Mouse (Mus musculus) megakaryocyte progenitor cell, adult 5-6 weeks (primary cell): ENCODE results near the gene Ptprn2. TPM values are rescaled to one million over a fixed set of nuclear protein-coding genes. Genes with fewer than 3 reads are reported as not detected.
A peak's percentile ranks its signal among the peaks of the same experiment; 100 is the strongest.

Experiments
- ATAC-seq: replicated peaks from 2 replicates; pipeline ENCODE4 v1.8.0; 2016; ENCODE audit warnings: mild to moderate bottlenecking, moderate TSS enrichment, inconsistent platforms; ENCODE audit not compliant: poor library complexity
- total RNA-seq, 2 experiments: library from RNA; stranded (forward) in 1 of 2; stranded (reverse) in 1 of 2; fragments of 157-497, 149-512 nt in 1 of 2; fragments of 200-1000 nt in 1 of 2; gene quantifications; 2 replicates each; pipeline versions ENCODE4 v1.2.3 to v1.2.4; 2015 to 2017

Gene Ptprn2
- total RNA-seq, 2 experiments from 2014 or later: not detected

DNA sequence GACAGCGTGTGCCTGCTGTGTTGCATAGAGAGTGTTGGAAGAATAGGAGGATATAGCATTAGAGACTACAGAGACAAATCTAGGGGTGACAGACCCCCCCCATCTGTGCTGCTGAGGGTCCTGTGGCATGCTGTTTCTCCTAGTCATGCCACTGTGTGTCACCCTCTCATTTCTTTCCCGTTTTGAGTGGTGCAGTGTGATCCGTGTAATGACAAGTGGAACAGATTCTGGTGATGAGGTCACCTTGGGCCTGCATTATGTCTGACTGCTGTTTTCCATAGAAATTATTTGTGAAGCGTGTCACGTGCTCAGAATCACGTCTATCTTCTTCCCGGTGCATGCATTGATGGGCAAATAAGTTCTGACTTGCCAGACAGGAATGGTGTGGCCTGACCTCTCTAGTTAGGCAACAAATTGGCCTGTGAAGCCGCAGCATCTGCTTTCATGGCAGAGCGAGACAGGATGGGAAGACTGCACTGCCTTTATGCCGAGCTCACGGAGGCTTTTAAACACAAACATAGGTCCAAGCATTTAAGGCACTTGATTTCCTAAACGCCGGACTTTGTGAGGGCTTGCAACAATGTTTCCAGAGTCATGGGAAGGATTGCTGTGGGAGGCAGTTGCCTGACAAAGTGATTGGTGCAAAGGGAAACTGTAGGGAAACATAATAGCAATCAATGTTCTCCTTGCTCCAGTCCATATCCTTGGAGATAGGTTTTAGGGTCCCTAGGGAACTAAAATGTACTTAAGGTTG lies 467.1 kb downstream of the Ptprn2 start:
- no peak for ATAC-seq

DNA sequence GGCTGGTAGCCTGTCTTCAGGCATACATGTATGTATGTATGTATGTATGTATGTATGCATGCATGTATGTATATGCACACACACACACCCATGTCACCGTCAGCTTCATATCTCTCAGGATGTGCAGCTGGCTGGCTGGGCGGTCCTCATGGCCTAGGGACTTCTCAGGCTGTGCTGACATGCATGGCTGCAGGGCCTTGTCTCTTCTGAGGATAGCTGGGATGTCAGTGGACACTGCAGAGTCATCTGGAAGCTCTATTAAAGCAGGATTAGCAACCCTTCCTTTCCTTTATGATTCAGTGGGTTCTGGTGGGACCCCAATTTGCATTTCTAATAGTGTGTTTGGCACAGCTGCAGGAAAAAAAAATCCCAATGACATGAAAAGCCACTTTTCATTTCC lies 473.6 kb downstream of the Ptprn2 start:
- ATAC-seq: no peak

DNA sequence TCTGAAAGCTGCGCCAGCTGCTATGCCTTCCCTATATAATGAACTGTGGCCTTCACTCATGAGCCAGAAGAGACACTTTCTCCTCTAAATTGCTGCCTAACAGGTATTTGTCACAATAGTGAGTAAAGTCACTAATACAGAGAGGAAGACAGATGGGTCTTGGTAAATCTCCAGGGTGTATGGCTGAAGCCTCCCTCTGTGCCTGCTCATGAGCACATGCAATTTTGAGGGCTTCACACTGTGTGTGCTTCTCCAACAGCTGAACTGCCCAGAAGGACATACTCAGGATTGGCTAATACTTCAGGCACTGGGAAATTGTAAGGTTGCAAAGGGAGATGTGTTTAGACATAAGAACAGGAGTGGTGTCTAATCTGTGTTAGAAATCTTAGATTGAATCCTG lies 478.4 kb downstream of the Ptprn2 start:
- ATAC-seq: no peak

DNA sequence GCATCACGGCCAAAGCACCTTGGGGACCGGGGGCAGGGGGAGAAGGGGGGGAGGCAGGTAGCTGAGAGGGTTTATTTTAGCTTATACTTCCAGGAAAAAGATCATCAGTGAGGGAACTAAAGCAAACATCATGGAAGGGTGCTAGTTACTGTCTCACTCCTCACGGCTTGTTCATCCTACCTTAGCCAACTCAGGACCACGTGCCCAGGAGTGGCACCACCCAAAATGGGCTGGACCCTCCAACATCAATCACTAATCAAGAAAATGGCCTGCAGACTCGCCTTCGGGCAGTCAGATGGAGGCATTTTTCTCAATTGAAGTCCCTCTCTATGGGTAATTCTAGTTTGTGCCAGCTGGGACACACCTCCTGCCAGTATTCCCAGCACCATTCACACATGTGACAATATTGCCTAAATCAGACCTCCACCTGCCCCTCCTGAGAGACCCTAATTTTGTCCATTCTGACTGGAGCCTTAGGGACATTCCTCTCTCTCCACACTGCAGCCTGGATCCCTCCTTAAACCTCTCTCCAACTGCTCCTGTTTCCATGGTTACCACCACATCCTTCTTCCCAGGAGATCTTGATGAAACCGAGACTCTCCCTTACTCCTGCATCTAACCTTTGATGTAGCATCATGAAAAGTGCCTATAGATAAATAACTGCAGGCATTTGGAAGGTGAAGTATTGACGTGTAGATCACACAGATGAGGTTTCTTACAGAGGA lies 482.9 kb downstream of the Ptprn2 start:
- ATAC-seq: no peak

DNA sequence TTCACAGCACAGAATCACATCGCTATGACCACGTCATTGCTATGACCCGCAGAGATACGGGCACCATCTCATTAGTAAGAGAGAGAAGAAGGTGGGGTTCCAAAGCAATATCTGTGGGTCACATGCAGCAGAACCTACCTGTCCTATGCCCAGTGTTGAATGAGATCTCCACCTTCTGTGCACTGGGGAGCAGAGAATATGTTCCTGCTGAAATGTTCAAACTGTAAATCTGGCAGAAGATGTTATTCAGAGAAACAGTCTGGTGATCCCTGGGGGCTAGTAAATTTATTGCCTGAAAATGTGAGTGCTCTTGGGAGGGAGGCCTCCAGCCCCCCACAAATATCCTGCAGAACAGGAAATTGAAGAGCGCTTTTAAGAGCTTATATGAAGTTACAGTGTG lies 490.0 kb downstream of the Ptprn2 start:
- ATAC-seq: no peak

DNA sequence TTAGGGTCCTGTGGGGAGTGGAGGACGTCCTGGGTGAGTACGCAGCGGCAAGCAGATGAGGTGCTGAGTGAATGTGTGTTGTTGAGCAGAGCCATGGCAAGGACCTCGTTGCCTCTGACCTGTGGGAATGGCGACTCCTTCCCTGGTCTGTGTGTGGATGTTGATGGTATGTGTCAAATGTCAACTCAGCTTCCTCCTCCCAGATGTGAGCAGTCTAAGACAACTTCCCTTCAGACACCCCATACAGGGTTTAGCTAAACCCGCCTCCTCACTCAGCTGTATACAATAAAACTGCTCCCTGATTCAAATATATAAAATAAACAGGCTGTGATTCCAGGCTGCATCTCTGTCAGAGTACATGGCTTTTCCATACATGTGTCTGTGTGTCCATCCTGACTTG lies 491.5 kb downstream of the Ptprn2 start:
- no peak for ATAC-seq

DNA sequence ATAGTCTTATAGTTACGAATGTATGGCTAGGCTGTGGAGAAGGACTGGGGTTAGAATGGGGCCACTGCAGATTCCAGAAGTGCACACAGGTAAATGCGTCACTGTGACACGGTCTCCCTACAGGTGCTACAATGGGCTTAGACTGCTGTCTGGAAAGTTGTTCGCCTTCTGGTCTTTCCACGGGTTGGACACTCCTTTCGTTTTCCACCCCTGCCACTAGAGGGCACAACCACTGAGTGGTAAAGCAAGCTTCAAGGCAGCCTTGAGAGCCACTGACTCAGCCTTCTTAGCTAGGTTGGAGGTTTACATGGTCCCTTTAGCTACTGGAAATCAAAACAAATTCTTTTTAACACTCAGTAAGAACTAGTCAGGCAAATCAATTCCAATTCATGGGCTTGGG lies 492.7 kb downstream of the Ptprn2 start:
- peak; percentile 61 for ATAC-seq

DNA sequence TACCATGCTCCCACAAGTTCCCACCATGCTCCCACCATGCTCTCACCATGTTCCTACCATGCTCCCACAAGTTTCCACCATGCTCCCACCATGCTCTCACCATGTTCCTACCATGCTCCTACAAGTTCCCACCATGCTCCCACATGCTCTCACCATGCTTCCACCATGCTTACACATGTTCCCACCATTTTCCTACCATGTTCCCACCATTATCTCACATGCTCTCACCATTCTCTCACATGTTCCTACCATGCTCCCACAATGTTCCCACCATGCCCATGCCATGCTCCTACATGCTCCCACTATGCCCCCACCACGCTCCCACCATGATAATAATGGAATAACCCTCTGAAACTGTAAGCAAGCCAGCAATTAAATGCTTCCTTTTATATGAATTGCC lies 495.8 kb downstream of the Ptprn2 start:
- no peak for ATAC-seq

DNA sequence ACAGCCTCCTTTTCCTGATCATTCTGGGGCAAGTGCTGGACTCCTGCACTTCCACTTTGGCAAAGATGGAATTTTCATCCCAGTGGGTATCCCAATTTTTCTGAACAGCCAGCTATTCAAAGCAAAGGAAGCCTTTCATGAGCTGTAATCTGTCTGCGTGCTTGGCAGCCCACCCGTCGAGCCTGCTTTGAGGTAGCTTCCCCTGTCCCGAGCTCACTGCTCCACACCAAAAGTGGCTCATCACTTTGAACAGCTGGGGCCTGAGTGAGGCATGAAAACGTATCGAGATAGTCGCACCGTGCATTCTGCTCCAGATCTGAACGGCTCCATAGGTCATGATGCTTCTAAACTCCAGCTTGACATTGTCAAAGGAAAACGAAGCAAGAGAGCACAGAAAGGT lies 503.6 kb downstream of the Ptprn2 start:
- no peak for ATAC-seq

DNA sequence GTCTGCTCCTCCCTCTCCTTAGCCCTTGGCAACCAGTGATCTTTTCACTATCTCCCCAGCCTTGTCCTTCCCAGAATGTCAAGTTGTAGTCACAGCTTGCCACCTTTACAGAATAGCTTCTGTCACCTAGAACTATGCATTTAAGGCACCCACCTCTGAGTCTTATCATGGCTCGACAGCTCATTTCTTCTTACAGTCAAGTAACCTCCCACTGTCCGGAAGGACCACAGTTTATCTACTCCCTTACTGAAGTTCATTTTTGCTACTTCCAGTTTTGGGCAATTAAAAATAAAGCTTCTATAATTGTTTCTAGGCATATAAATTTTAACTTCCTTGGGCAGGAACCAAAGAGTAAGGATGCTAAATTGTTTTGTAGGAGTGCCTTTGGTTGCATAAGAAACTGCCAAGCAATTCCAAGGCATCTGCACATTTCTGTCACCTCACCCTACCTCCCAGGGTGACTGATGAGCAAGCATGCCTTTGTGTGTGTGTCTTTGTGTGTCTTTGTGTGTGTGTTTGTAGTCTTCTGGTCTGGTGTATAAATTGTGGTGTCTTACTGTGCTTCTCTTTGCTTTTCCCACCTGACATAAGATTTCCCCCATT lies 516.1 kb downstream of the Ptprn2 start:
- ATAC-seq: no peak

DNA sequence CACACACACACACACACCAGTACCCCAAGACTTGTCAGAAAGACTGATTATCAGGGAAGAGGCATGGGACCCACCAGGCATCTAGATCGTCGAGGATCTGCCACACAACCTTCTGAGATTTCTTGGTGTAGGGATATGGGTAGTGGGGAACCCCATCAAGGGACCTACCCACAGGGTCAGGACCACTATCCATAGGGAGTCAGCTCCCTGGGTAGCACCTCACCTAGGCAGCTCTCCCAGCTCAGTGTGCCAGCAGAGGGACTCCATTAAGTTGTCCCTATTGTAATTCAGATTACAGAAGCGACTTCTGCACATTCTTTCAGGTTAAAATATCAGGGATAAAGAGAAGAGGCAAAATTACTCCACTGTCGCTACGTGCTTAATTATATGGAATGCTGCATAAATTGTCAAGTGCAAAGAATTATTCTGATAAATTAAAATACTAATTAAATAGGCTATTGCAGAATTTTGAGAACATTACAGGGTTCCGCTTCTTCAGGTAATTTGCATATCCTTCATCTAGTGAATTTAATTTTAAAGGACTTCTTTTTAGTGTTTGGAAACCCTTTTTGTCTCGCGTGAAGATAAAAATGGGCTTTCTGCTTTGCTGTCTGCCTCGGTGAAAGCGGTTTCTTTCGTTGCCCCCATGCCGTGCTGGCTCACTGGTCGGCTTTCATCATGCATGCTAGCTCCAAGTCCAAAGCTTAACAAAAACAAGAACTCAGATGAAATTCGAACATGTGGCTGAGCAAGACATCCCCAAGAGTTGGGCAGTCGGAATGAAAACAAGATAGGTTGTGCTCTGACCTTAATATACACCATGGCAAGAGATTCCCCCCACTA lies 531.5 kb downstream of the Ptprn2 start:
- ATAC-seq: no peak

DNA sequence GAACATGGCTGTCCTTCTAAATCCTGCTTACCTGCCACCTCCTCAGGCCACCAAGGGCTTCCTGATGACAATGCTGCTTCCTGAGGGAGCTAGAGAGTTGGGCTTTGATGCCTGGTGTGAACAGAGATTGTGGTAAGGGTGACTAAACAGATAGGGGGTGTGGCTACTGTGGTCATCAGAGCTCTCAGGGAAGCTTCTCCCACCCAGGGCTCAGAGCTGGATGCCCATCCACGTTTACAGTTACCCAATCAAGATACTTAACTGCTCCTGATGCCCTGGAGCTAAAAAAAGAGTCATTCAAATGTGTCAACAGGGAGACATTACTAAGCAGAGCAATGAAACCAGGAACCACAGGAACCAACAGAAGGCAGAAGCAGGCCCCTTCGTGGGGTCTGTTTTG lies 532.4 kb downstream of the Ptprn2 start:
- ATAC-seq: peak; percentile 73

DNA sequence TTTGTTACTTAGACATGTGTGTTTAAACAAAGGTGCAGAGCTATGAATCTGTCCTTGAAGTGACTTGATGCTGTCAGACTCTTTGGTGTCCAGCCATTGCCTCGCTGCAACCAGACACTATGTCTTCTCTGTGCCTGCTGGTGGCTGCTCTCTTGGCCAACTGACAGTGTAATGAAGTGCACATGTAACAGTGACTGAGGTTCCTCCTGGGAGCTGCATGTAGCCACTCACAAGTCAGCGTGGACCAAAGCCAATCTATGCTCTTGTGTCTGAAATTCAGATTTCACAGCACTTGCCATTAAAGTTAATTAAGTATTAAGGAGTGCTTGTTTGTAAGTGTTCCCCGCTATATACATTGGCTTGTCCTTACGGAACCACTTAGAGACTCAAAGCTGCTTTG lies 537.7 kb downstream of the Ptprn2 start:
- no peak for ATAC-seq

DNA sequence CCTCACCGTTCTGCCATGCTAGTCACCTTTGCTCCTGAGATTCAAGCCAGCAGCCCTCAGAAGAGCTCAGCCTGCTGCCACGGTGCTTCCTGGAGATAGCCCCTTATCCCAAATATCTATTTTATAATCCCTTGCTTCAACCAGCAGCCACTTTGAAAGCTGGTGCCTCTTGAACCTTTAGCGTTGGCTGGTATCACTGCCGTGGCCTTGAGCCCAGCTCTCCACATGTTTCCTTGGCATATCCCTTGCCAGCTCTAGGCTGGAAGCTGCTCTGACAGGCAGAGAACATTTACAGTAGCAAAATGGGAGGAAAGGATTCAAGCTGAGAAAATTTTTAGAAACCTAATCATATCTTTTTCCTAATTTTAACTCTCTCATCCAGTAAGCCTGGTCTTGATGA lies 539.4 kb downstream of the Ptprn2 start:
- no peak for ATAC-seq

DNA sequence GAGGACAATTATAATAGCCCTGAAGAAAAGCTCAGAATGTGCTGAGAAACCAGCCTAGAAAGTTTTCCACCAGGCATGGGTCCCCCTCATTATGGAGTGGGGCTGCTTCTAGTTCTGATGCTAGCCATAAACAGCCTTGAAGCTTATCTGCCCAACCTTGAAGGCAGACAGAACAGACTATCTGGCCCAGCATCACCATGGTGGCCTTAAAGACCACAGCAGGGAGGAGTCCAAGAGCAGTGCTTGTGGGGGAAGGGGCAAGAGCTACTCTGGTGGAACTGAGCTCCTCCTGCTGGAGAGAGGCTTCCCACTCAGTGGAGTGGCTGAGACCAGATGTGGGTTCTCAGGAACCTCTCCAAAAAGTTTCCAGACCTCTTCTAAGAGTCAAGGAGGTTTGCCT lies 540.2 kb downstream of the Ptprn2 start:
- no peak for ATAC-seq

DNA sequence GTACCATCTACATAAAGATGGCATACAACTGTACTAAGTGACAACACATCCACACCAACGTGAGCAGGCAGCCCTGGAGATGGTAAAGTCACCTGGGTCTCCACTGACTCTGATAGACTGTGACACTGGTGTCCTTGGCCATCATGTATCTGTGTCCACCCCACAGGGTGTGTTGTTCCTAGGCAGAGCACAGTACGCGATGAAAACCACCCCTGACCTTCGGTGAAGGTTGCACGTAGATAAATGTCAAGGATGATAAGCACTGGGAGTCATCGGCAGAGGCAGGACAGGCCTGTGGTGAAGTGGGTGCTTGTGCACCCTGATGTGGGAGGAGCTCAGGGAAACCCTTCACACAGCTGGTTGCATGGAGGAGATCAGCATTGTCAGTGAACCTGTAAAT lies 541.8 kb downstream of the Ptprn2 start:
- ATAC-seq: no peak

DNA sequence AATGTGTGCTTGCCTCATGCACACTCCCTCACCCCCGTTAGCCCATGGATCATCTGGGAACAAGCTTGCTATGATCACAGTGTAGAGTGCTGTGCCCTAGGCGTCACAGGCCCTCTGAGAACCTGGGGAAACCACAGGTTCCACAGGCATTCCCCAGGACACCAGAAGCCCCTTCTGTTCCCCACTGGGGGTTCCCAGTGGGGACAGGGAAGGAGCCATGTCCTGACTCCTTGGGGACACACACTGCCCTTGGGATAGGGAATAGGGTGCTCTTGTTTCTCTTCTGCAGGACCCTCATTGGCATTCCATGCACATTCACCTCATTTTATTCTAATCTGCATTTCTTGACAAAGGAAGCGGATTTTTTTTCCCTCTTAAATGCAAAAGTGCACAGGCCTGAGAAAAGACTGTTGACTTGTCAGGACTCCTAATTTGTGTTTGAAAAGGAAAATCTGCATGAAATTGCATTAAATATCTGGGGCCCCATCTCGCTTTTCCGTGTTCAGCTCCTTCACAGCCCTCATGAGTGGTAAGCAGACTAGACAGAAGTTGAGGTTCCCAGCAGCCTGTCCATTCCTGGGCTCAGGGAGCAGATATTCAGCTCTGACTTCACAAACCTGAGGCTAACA lies 542.9 kb downstream of the Ptprn2 start:
- no peak for ATAC-seq

DNA sequence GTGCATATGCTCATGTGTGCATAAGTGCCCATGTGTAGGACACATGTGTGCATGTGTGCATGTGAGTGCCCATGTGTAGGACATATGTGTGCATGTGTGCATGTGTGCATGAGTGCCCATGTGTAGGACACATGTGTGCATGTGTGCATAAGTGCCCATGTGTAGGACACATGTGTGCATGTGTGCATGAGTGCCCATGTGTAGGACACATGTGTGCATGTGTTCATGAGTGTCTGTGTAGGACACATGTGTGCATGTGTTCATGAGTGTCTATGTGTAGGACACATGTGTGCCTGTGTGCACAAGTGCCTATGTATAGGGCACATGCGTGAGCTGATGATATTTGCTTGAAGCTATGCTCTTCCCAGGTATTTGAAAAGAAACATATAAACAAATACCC lies 547.7 kb downstream of the Ptprn2 start:
- no peak for ATAC-seq

DNA sequence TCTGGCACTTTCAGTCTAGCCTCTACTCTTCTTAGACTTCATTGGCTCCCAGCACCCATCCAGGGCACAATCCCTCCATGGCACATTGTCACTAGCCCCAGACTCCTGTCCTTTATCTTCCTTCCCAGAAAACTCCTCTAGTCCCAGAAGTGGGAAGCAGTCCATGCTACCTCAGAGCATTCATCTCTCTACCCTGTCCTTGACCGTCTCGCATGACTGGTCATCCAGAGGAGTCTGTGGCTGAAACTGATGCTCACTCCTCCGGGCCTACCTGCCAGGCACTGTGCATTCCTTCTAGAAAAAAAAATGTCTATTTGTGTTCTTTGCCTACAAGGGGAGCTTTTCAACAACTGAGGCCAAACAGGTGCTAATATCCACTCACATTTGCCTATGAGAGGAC lies 549.0 kb downstream of the Ptprn2 start:
- ATAC-seq: no peak

DNA sequence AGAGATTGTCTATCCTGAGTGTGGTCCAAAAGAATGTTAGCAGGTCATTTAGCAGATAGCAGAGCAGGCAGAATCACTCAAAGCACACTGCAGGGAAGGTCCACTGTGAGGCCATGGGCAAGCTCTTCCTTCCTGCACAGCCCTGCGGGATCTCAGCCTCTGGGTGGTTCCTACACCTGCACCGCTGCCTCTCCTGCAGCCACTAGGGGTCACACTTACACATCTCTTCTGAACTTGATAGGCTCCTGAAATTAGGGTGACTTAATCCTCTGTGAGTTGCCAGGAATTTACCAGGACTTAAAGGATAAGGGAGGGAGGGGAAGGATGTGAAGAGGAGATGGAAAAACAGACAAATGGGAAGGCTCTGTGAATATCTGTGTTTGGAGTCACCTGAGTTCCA lies 549.7 kb downstream of the Ptprn2 start:
- peak; percentile 93 for ATAC-seq

DNA sequence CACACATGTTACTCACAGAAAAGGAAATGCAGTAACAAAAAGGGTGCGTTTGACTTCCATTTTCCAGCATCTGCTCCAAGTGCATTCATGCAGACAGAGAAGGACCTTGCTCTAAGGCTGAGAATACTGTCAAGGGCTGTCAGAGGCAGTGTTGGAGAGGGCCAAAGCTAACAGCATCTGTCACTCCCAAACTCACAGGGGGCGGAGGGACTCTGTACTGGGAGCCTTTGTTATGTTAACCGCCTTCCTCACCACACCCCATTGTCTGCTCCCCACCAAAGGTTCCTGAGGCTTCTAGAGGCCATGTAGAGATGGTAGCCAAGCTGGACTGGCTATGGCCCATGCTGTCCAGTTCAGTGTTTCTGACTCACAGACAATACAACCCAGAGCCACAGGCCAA lies 553.9 kb downstream of the Ptprn2 start:
- ATAC-seq: no peak
